Mouse (Mus musculus): ENCODE data around the gene Pkp3.

The Pkp3 gene

GRCm38 (mm10) chr7:141058601-141059341 lies 19.2 kb upstream of the Pkp3 start:
- DNase-seq = no peak

GRCm38 (mm10) chr7:141059929-141060328 lies 18.1 kb upstream of the Pkp3 start:
- DNase-seq = peak; percentile 37

- DNase-seq = peak; percentile 67
Observed at GRCm38 (mm10) chr7:141060426-141061242, 17.4 kb upstream of the Pkp3 start, which contains the start of gene B4galnt4. Gene B4galnt4 (plus strand): TSS chr7:141061104.

- DNase-seq = no peak
Observed at GRCm38 (mm10) chr7:141061269-141061692, 16.7 kb upstream of the Pkp3 start.

- no peak for DNase-seq
Observed at GRCm38 (mm10) chr7:141062525-141062924, 15.5 kb upstream of the Pkp3 start.

- DNase-seq = no peak
Observed at GRCm38 (mm10) chr7:141063353-141063752, 14.7 kb upstream of the Pkp3 start.

GRCm38 (mm10) chr7:141064175-141064574 lies 13.8 kb upstream of the Pkp3 start:
- peak; percentile 57 for DNase-seq

- DNase-seq = no peak
Observed at GRCm38 (mm10) chr7:141064576-141064975, 13.4 kb upstream of the Pkp3 start.

- no peak for DNase-seq
Observed at GRCm38 (mm10) chr7:141068351-141068750, 9.7 kb upstream of the Pkp3 start.

GRCm38 (mm10) chr7:141070058-141070862 lies 7.8 kb upstream of the Pkp3 start:
- DNase-seq = peak; percentile 73

GRCm38 (mm10) chr7:141072017-141072745 lies 5.8 kb upstream of the Pkp3 start:
- DNase-seq = peak; percentile 54

- DNase-seq = no peak
Observed at GRCm38 (mm10) chr7:141073782-141074181, 4.2 kb upstream of the Pkp3 start.

- no peak for DNase-seq
Observed at GRCm38 (mm10) chr7:141078876-141079275, 858 bp downstream of the Pkp3 start.

- DNase-seq = no peak
Observed at GRCm38 (mm10) chr7:141079481-141080449, 1.7 kb downstream of the Pkp3 start.

GRCm38 (mm10) chr7:141087894-141088293 lies 9.9 kb downstream of the Pkp3 start:
- peak; percentile 32 for DNase-seq

- no peak for DNase-seq
Observed at GRCm38 (mm10) chr7:141088473-141088872, 10.5 kb downstream of the Pkp3 start.

- no peak for DNase-seq
Observed at GRCm38 (mm10) chr7:141090228-141090627, 12.2 kb downstream of the Pkp3 start.

GRCm38 (mm10) chr7:141092051-141092735 lies 14.2 kb downstream of the Pkp3 start:
- peak; percentile 96 for DNase-seq

GRCm38 (mm10) chr7:141093950-141094349 lies 15.9 kb downstream of the Pkp3 start:
- peak; percentile 44 for DNase-seq

GRCm38 (mm10) chr7:141094487-141095205 lies 16.6 kb downstream of the Pkp3 start:
- DNase-seq = peak; percentile 41

All from liver (tissue).